Mouse (Mus musculus): ENCODE measurements around the gene Dtnb.
"Not testable (repeated sequence)": the region's sequence is repeated elsewhere in the genome, so short reads cannot be mapped to it uniquely, and the experiment has no call there.

Dtnb gene

GRCm38 (mm10) chr12:3571787-3572580, at the start of gene Dtnb:
Gene Dtnb (plus strand): TSS chr12:3572381.
- DNase-seq: peak; percentile 74

GRCm38 (mm10) chr12:3525536-3525935, 46.6 kb upstream of the Dtnb start:
- DNase-seq: no peak

DNA sequence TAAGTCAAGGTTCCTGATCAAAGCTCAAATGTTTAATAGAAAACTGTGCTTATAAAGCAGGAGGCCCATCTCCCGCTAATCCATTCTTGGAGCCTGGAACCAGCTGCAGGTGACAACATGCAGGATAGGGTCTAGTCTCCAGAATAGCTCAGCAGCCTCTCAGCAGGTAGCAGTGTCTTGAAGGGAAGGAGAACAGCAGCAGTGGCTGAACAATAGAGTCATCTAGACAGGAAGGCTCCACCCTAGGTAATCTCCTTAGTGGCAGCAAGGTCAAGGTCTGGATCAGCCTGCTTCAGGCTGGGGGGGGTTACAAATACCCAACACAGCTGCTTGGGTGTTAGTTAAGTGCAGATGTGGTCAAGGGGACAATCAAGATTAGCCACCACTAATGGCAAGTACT, 36.7 kb upstream of the Dtnb start:
- not testable (repeated sequence) for DNase-seq

- DNase-seq: no peak
Observed at GRCm38 (mm10) chr12:3537616-3538015, 34.6 kb upstream of the Dtnb start.

DNA sequence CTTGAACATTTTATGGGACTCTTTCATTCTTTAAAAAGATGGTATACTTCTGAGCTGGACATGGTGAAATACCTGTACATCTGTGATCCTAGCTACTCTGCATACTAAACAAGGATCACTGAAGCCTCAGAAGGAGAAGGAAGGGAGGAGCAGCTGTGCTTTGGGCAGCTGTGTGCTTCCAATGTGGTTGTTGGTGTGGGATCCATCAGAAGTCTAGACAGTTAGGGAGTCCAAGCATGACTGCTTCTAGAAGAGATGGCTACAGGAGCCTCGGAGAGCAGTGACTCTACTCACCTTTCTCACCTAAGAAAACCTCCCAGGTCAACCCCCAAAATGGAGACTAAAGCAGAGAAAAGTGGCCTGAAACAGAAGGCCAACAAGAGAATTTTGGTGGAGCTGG, 34.1 kb upstream of the Dtnb start:
- no peak for DNase-seq

DNA sequence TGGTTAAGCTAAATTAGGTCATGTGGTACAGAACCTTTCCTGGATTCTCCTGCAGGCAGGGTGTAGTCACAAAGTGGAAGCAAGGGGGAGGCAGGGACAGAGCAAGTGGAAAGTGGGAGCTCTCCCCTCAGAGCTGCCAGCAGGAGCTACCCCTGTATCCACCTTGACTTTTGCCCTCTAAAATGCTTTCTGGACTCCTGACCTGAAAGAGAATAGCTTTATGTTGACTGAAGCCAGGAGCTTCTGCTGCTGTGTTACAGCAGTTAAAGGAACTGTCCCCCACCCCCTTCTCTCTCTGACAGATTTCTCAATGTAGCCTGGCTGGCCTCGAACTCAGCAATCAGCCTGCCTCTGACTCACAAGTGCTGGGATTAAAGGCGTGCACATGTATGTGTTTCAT, 32.6 kb upstream of the Dtnb start:
- no peak for DNase-seq

GRCm38 (mm10) chr12:3540871-3541270, 31.3 kb upstream of the Dtnb start:
- no peak for DNase-seq

DNA sequence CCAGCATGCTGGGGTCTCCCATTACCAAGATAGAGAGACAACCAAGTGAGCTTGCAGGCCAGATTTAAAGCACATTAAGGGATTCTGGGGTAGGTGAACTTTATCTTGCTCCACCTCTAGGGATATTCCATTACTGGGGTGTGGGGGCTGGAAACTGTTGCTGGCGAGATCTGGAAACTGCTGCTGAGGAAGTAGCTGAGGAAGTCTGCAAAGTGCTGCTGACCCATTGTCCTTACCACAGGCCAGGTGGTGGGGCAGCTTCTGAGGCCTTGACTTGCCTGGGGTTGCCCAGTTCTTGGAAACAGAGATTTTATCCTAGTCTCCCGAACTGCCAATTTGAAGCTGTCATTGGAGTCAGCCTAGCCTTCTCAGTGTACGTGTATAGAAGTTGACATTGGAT, 26.7 kb upstream of the Dtnb start:
- DNase-seq: no peak

DNA sequence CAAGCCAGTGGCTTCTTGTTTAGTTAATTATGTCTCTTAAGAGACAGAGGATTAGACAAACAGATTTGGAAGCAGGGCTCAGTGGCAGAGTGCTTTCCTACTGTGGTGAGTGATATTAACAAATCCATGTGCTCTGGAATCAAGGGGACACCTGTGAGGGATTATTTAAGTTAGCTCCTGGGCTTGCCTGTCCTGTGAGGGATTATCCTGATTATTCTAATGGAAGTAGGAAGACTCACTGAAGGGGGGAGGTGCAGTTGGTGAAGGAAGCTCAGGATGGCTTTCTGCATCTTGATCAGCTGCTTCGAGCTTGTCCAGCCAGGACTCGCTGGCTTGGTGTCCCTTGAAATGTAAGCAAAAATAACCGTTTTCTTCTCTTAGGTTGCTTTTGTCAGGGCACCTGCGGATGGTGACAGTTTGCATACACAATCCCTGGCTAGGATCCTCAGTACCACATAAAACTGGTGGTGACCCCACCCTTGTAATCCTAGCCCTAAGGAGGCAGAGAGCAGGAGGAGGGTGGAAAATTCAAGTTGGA, 26.0 kb upstream of the Dtnb start:
- DNase-seq: no peak

DNA sequence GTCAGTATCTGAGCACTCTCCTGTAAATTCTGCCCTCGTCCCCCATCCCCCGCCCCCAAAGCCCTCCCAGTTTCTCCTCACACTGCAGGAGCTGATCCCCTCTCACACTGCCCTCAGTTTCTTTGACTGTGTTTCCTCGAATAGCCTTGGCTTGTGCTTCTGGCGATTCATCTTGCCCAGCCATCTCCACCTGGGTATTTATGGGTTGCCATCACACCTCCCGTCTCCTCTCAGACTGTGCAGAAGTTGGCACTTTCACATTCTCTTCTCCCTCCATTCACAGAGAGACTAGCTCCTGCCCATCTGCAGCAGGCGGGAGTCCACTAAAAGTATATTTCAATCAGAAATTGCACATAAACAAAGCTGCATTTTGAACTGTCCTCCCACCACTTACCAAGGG, 25.4 kb upstream of the Dtnb start:
- DNase-seq: no peak

DNA sequence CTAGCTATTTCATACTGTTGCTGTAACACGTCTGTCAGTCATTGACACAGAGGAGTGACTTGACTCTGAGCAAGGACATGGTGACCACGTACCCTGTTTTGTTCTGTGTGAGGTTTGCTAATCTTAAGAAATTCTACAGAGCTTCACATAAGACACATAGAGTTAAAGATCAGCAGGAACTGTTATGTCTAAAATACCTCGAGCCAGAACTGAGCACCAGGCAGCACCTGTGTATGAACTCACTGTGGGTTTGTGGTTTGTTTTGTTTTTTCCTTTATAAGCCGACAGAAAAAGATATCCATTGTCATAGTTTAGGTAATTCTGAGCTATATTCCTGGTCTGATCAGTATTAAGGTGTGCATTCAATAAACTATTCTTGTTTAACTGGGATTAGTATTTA, 24.7 kb upstream of the Dtnb start:
- no peak for DNase-seq

DNA sequence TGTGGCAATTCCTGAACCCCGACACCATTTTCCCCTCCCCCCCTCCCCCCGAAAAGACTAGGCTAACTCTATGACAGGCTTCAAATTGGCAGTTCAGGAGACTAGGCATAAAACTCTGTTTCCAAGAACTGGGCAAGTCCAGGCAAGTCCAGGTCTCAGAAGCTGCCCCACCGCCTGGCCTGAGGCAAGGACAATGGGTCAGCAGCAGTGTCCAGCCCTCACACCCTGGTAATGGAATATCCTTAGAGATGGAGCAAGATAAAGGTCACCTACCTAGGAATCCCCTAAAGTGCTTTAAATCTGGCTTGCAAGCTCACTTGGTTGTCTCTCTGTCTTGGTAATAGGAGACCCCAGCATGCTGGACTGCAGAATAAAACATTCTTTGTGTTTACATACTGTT, 24.3 kb upstream of the Dtnb start:
- DNase-seq: no peak

- DNase-seq: no peak
Observed at GRCm38 (mm10) chr12:3548582-3549211, 23.5 kb upstream of the Dtnb start.

- no peak for DNase-seq
Observed at GRCm38 (mm10) chr12:3550280-3550679, 21.9 kb upstream of the Dtnb start.

DNA sequence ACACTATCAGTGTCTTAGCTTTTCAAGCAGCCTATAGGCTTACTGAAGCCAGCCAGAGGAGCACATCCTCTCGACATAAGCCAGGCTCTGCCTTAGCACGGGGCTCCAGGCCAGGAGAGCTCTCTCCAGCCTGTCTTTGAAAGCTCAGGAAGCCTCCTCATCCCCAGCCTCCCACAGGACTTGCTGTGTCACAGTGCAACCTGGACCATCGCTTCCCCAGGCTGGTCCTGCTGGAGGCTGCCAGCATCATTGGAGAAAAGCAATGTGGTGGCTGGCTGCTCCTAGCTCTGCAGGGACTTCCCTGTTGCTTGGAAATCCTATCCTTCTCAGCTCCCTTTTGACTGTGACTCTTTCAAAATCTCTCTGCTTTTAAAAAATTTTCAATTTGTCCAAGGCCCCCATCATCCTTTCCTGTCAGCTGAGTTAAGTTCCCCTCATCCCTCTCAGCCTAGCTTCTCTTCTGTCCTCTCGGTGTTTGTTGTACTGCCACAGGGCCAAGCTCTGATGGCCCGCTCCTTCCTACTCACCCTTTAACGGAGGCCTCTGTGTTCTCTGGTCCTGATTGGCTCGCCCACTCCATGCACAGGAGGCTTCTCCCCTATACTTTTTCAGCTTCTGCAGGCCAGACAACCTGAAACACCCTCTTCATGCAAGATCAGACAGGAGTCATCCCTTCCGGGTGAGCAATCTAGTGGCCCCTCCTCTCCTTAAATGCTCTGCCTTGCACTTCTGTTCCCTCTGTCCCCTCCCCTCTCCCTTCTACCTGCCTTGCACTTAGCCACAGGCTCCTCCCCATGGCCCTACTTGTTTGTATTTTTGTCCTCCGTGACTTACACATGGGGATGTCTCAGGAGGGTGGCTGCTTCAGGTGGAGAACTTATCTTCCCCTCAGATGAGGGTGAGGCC, 14.5 kb upstream of the Dtnb start:
- DNase-seq: no peak

GRCm38 (mm10) chr12:3560596-3560995, 11.6 kb upstream of the Dtnb start:
- no peak for DNase-seq

GRCm38 (mm10) chr12:3561032-3561431, 11.1 kb upstream of the Dtnb start:
- DNase-seq: no peak

GRCm38 (mm10) chr12:3562806-3563205, 9.4 kb upstream of the Dtnb start:
- DNase-seq: no peak

DNA sequence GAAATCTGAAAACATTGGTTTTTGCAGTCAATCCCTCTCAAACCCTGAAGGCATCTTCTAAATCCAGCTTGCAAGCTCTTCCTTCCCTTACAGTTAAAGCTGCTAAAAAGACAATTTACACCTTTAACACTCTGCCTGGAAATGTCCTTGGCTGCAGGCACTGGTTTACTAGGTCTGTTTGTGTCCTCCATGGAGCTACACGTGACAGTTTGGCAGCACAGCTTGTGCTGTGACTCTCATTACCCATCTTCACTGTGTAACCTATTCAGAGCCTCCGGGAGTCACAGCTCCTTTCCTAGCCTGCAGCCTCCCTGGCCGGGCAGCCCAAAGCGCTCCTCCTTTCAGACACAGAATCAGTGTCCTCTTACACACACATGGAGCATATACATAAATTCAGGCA, 8.5 kb upstream of the Dtnb start:
- DNase-seq: no peak

DNA sequence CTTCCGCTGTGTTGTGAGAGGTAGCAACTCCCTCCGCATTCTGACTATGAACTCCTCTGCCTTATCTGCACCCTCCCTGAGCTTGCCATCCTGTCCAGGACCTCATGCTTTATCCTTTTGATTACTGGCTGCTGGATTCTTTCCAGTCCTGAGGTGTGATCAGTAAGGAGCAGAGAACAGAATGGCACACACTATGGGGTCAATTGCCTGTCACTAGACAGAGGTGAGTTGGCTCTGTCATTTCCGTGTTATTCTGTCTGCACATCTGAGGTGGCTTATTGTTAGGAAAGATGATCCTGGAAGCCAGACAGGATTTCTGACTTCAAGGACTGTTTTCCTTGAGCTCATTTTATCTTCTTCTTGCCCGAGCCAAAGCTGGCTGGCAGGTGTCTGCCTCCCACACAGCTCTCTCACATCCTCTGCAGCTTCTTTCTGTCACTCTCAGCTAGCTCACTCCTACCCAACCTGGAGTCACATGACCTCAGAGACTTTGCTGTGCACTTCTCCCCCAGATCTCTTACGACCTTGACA, 3.7 kb upstream of the Dtnb start:
- no peak for DNase-seq

- peak; percentile 18 for DNase-seq
Observed at GRCm38 (mm10) chr12:3570711-3571400, 1.3 kb upstream of the Dtnb start.
